Mouse (Mus musculus): ENCODE measurements around the gene Wdr54. TPM values are rescaled to one million over a fixed set of nuclear protein-coding genes. Genes with fewer than 3 reads are reported as not detected.
A peak's percentile ranks its signal among the peaks of the same experiment; 100 is the strongest.

Wdr54 gene
- polyA plus RNA-seq, 1 experiment, result 7.3 TPM

- Histone ChIP-seq H3K4me3 (ENCODE audit: low read depth, low read length) (no peak overlapping the region), H3K9ac (ENCODE audit: low read depth, poor library complexity, severe bottlenecking) (no peak overlapping the region)
Measured at GRCm38 (mm10) chr6:83117165-83117438, 39.1 kb downstream of the Wdr54 start.

GRCm38 (mm10) chr6:83116373-83117164 lies 39.6 kb downstream of the Wdr54 start:
- H3K4me3 ChIP-seq (ENCODE audit: low read depth, low read length), result peak overlapping the region; percentile 94

More at GRCm38 (mm10) chr6:83117165-83117438, 39.1 kb downstream of the Wdr54 start:
- no peak for TF ChIP-seq EP300 (IDR thresholded peaks at IDR 0.05; ENCODE audit: insufficient read depth, low read depth, low read length)
- TF ChIP-seq POLR2A (IDR thresholded peaks at IDR 0.05; ENCODE audit: insufficient read depth, low read length), result no peak
- TF ChIP-seq CTCF (IDR thresholded peaks at IDR 0.05; ENCODE audit: low read depth, low read length), result no peak
- H3K27me3 ChIP-seq (ENCODE audit: control insufficient read depth, insufficient read depth, low read length, poor library complexity, severe bottlenecking), result no peaks in the 10 kb centered on the region
- no peaks in the 10 kb centered on the region for H3K4me1 ChIP-seq (ENCODE audit: control insufficient read depth, insufficient read depth, low read length)
- H3K9me3 ChIP-seq (replicated peaks; ENCODE audit: control insufficient read depth, insufficient read depth, low read length, poor library complexity, severe bottlenecking), result no peaks in the 10 kb centered on the region
- H3K27ac ChIP-seq (ENCODE audit: insufficient read depth, low read length), result no peak overlapping the region
- 0 out of 2 replicates have a peak, but pooled peaks cover 4% of the 10 kb centered on the region for H3K36me3 ChIP-seq (ENCODE audit: control insufficient read depth, insufficient read depth, low read length, poor library complexity, severe bottlenecking)

GRCm38 (mm10) chr6:83115682-83116372 lies 40.4 kb downstream of the Wdr54 start:
- TF ChIP-seq EP300 (IDR thresholded peaks at IDR 0.05; ENCODE audit: insufficient read depth, low read depth, low read length), result no peak
- no peak for TF ChIP-seq POLR2A (IDR thresholded peaks at IDR 0.05; ENCODE audit: insufficient read depth, low read length)
- no peak for TF ChIP-seq CTCF (IDR thresholded peaks at IDR 0.05; ENCODE audit: low read depth, low read length)
- Histone ChIP-seq H3K9ac (ENCODE audit: low read depth, poor library complexity, severe bottlenecking) (peak overlapping the region; percentile 73), H3K27me3 (ENCODE audit: control insufficient read depth, insufficient read depth, low read length, poor library complexity, severe bottlenecking) (no peaks in the 10 kb centered on the region), H3K4me1 (ENCODE audit: control insufficient read depth, insufficient read depth, low read length) (no peaks in the 10 kb centered on the region), H3K9me3 (replicated peaks; ENCODE audit: control insufficient read depth, insufficient read depth, low read length, poor library complexity, severe bottlenecking) (no peaks in the 10 kb centered on the region), H3K27ac (ENCODE audit: insufficient read depth, low read length) (no peak overlapping the region), H3K4me3 (ENCODE audit: low read depth, low read length) (peak overlapping the region; percentile 94), H3K36me3 (ENCODE audit: control insufficient read depth, insufficient read depth, low read length, poor library complexity, severe bottlenecking) (0 out of 2 replicates have a peak, but pooled peaks cover 4% of the 10 kb centered on the region)

More at GRCm38 (mm10) chr6:83116373-83117164, 39.6 kb downstream of the Wdr54 start:
- Histone ChIP-seq H3K4me1 (ENCODE audit: control insufficient read depth, insufficient read depth, low read length) (no peaks in the 10 kb centered on the region), H3K27me3 (ENCODE audit: control insufficient read depth, insufficient read depth, low read length, poor library complexity, severe bottlenecking) (no peaks in the 10 kb centered on the region), H3K27ac (ENCODE audit: insufficient read depth, low read length) (no peak overlapping the region), H3K9ac (ENCODE audit: low read depth, poor library complexity, severe bottlenecking) (peak overlapping the region; percentile 73), H3K9me3 (replicated peaks; ENCODE audit: control insufficient read depth, insufficient read depth, low read length, poor library complexity, severe bottlenecking) (no peaks in the 10 kb centered on the region), H3K36me3 (ENCODE audit: control insufficient read depth, insufficient read depth, low read length, poor library complexity, severe bottlenecking) (0 out of 2 replicates have a peak, but pooled peaks cover 4% of the 10 kb centered on the region)
- TF ChIP-seq POLR2A (IDR thresholded peaks at IDR 0.05; ENCODE audit: insufficient read depth, low read length) (no peak), EP300 (IDR thresholded peaks at IDR 0.05; ENCODE audit: insufficient read depth, low read depth, low read length) (no peak), CTCF (IDR thresholded peaks at IDR 0.05; ENCODE audit: low read depth, low read length) (no peak)

GRCm38 (mm10) chr6:83115011-83115671 lies 41.1 kb downstream of the Wdr54 start, which contains the start of gene Mogs:
Gene Mogs (plus strand): TSS chr6:83115496.
- no peaks in the 10 kb centered on the region for H3K27me3 ChIP-seq (ENCODE audit: control insufficient read depth, insufficient read depth, low read length, poor library complexity, severe bottlenecking)
- no peak within 1 kb of the TSS for H3K27ac ChIP-seq (ENCODE audit: insufficient read depth, low read length)
- H3K36me3 ChIP-seq (ENCODE audit: control insufficient read depth, insufficient read depth, low read length, poor library complexity, severe bottlenecking), result 0 out of 2 replicates have a peak, but pooled peaks cover 4% of the 10 kb centered on the region
- H3K9ac ChIP-seq (ENCODE audit: low read depth, poor library complexity, severe bottlenecking), result peak within 1 kb of the TSS; percentile 73
- TF ChIP-seq POLR2A (IDR thresholded peaks at IDR 0.05; ENCODE audit: insufficient read depth, low read length), result peak; percentile 76
- peak; percentile 29 for TF ChIP-seq CTCF (IDR thresholded peaks at IDR 0.05; ENCODE audit: low read depth, low read length)
- no peak for TF ChIP-seq EP300 (IDR thresholded peaks at IDR 0.05; ENCODE audit: insufficient read depth, low read depth, low read length)
- no peaks in the 10 kb centered on the region for H3K9me3 ChIP-seq (replicated peaks; ENCODE audit: control insufficient read depth, insufficient read depth, low read length, poor library complexity, severe bottlenecking)
- peak within 1 kb of the TSS; percentile 94 for H3K4me3 ChIP-seq (ENCODE audit: low read depth, low read length)
- H3K4me1 ChIP-seq (ENCODE audit: control insufficient read depth, insufficient read depth, low read length), result no peaks in the 10 kb centered on the region

- Histone ChIP-seq H3K4me3 (ENCODE audit: low read depth, low read length) (no peak overlapping the region), H3K9me3 (replicated peaks; ENCODE audit: control insufficient read depth, insufficient read depth, low read length, poor library complexity, severe bottlenecking) (no peaks in the 10 kb centered on the region), H3K9ac (ENCODE audit: low read depth, poor library complexity, severe bottlenecking) (no peak overlapping the region), H3K27me3 (ENCODE audit: control insufficient read depth, insufficient read depth, low read length, poor library complexity, severe bottlenecking) (no peaks in the 10 kb centered on the region), H3K27ac (ENCODE audit: insufficient read depth, low read length) (no peak overlapping the region), H3K4me1 (ENCODE audit: control insufficient read depth, insufficient read depth, low read length) (no peaks in the 10 kb centered on the region), H3K36me3 (ENCODE audit: control insufficient read depth, insufficient read depth, low read length, poor library complexity, severe bottlenecking) (no peaks in the 10 kb centered on the region)
- no peak for TF ChIP-seq EP300 (IDR thresholded peaks at IDR 0.05; ENCODE audit: insufficient read depth, low read depth, low read length)
- TF ChIP-seq POLR2A (IDR thresholded peaks at IDR 0.05; ENCODE audit: insufficient read depth, low read length), result no peak
- TF ChIP-seq CTCF (IDR thresholded peaks at IDR 0.05; ENCODE audit: low read depth, low read length), result no peak
Measured at GRCm38 (mm10) chr6:83111510-83112136, 44.6 kb downstream of the Wdr54 start.

Measured in ES-Bruce4 (cell line).